Mouse (Mus musculus): ENCODE measurements around the gene Pnrc2. TPM values are rescaled to one million over a fixed set of nuclear protein-coding genes. Genes with fewer than 3 reads are reported as not detected.

The Pnrc2 gene
- polyA plus RNA-seq (2012; ENCODE audit: insufficient read depth, insufficient read length, low replicate concordance, missing spikeins): not detected in 2 replicates

- peak within 1 kb of the TSS; percentile 96 for H3K4me3 ChIP-seq (ENCODE audit: insufficient read depth, low read depth, low read length)
- H3K4me1 ChIP-seq (ENCODE audit: control insufficient read depth, insufficient read depth, low read length): peaks cover 18% of the 10 kb centered on the region
- TF ChIP-seq CTCF (IDR thresholded peaks at IDR 0.05; ENCODE audit: insufficient read depth, low read depth, low read length) (no peak), POLR2A (IDR thresholded peaks at IDR 0.05; ENCODE audit: insufficient read depth, low read depth, low read length) (peak; percentile 87)
- under 1% methylated on average over 60 of the region's 60 CpGs for WGBS
- peak within 1 kb of the TSS; percentile 99 for H3K27ac ChIP-seq (ENCODE audit: insufficient read depth, low read depth, low read length)
These were observed at the start of gene Pnrc2 for GRCm38 (mm10) chr4:135873526-135874202. TSS of gene Pnrc2 (minus strand) at chr4:135873850.

GRCm38 (mm10) chr4:135922190-135922589 lies 48.5 kb upstream of the Pnrc2 start:
- WGBS: 87% methylated on average over 1 of the region's 1 CpGs
- H3K27ac ChIP-seq (ENCODE audit: insufficient read depth, low read depth, low read length): no peak overlapping the region
- H3K4me1 ChIP-seq (ENCODE audit: control insufficient read depth, insufficient read depth, low read length): peaks cover 8% of the 10 kb centered on the region
- TF ChIP-seq POLR2A (IDR thresholded peaks at IDR 0.05; ENCODE audit: insufficient read depth, low read depth, low read length) (no peak), CTCF (IDR thresholded peaks at IDR 0.05; ENCODE audit: insufficient read depth, low read depth, low read length) (no peak)
- no peak overlapping the region for H3K4me3 ChIP-seq (ENCODE audit: insufficient read depth, low read depth, low read length)

- TF ChIP-seq POLR2A (IDR thresholded peaks at IDR 0.05; ENCODE audit: insufficient read depth, low read depth, low read length) (no peak), CTCF (IDR thresholded peaks at IDR 0.05; ENCODE audit: insufficient read depth, low read depth, low read length) (no peak)
- Histone ChIP-seq H3K4me1 (ENCODE audit: control insufficient read depth, insufficient read depth, low read length) (peaks cover 8% of the 10 kb centered on the region), H3K4me3 (ENCODE audit: insufficient read depth, low read depth, low read length) (peak overlapping the region; percentile 88), H3K27ac (ENCODE audit: insufficient read depth, low read depth, low read length) (no peak overlapping the region)
- WGBS: 4% methylated on average over 26 of the region's 26 CpGs
These were observed 47.8 kb upstream of the Pnrc2 start for GRCm38 (mm10) chr4:135921257-135922120.

- Histone ChIP-seq H3K4me1 (ENCODE audit: control insufficient read depth, insufficient read depth, low read length) (peaks cover 8% of the 10 kb centered on the region), H3K27ac (ENCODE audit: insufficient read depth, low read depth, low read length) (no peak within 1 kb of the TSS), H3K4me3 (ENCODE audit: insufficient read depth, low read depth, low read length) (peak within 1 kb of the TSS; percentile 88)
- TF ChIP-seq POLR2A (IDR thresholded peaks at IDR 0.05; ENCODE audit: insufficient read depth, low read depth, low read length) (peak; percentile 69), CTCF (IDR thresholded peaks at IDR 0.05; ENCODE audit: insufficient read depth, low read depth, low read length) (peak; percentile 82)
- WGBS: under 1% methylated on average over 60 of the region's 60 CpGs
These were observed 46.9 kb upstream of the Pnrc2 start, which contains the start of gene Fuca1 for GRCm38 (mm10) chr4:135920304-135921241. TSS of gene Fuca1 (plus strand) at chr4:135920735.

- WGBS: 87% methylated on average over 3 of the region's 3 CpGs
- TF ChIP-seq CTCF (IDR thresholded peaks at IDR 0.05; ENCODE audit: insufficient read depth, low read depth, low read length): no peak
- TF ChIP-seq POLR2A (IDR thresholded peaks at IDR 0.05; ENCODE audit: insufficient read depth, low read depth, low read length): no peak
- Histone ChIP-seq H3K4me3 (ENCODE audit: insufficient read depth, low read depth, low read length) (no peak overlapping the region), H3K4me1 (ENCODE audit: control insufficient read depth, insufficient read depth, low read length) (peaks cover 8% of the 10 kb centered on the region), H3K27ac (ENCODE audit: insufficient read depth, low read depth, low read length) (no peak overlapping the region)
These were observed 45.6 kb upstream of the Pnrc2 start for GRCm38 (mm10) chr4:135919280-135919639.

GRCm38 (mm10) chr4:135918635-135919279 lies 45.1 kb upstream of the Pnrc2 start:
- H3K4me3 ChIP-seq (ENCODE audit: insufficient read depth, low read depth, low read length): no peak overlapping the region
- no peak overlapping the region for H3K27ac ChIP-seq (ENCODE audit: insufficient read depth, low read depth, low read length)
- no peak for TF ChIP-seq CTCF (IDR thresholded peaks at IDR 0.05; ENCODE audit: insufficient read depth, low read depth, low read length)
- TF ChIP-seq POLR2A (IDR thresholded peaks at IDR 0.05; ENCODE audit: insufficient read depth, low read depth, low read length): no peak
- WGBS: 72% methylated on average over 13 of the region's 13 CpGs
- H3K4me1 ChIP-seq (ENCODE audit: control insufficient read depth, insufficient read depth, low read length): peaks cover 8% of the 10 kb centered on the region

- 82% methylated on average over 4 of the region's 4 CpGs for WGBS
- Histone ChIP-seq H3K4me1 (ENCODE audit: control insufficient read depth, insufficient read depth, low read length) (no peaks in the 10 kb centered on the region), H3K4me3 (ENCODE audit: insufficient read depth, low read depth, low read length) (no peak overlapping the region), H3K27ac (ENCODE audit: insufficient read depth, low read depth, low read length) (no peak overlapping the region)
- TF ChIP-seq CTCF (IDR thresholded peaks at IDR 0.05; ENCODE audit: insufficient read depth, low read depth, low read length): no peak
- TF ChIP-seq POLR2A (IDR thresholded peaks at IDR 0.05; ENCODE audit: insufficient read depth, low read depth, low read length): no peak
These were observed 39.8 kb upstream of the Pnrc2 start for GRCm38 (mm10) chr4:135913433-135913832.

GRCm38 (mm10) chr4:135912835-135913234 lies 39.2 kb upstream of the Pnrc2 start:
- TF ChIP-seq CTCF (IDR thresholded peaks at IDR 0.05; ENCODE audit: insufficient read depth, low read depth, low read length) (no peak), POLR2A (IDR thresholded peaks at IDR 0.05; ENCODE audit: insufficient read depth, low read depth, low read length) (no peak)
- WGBS: 68% methylated on average over 3 of the region's 3 CpGs
- no peaks in the 10 kb centered on the region for H3K4me1 ChIP-seq (ENCODE audit: control insufficient read depth, insufficient read depth, low read length)
- H3K27ac ChIP-seq (ENCODE audit: insufficient read depth, low read depth, low read length): no peak overlapping the region
- no peak overlapping the region for H3K4me3 ChIP-seq (ENCODE audit: insufficient read depth, low read depth, low read length)

Data from olfactory bulb, adult 2 months (tissue).